Mouse (Mus musculus): ENCODE measurements around the gene Mknk1. TPM values are rescaled to one million over a fixed set of nuclear protein-coding genes. Genes with fewer than 3 reads are reported as not detected.

The Mknk1 gene
- polyA plus RNA-seq, 1 experiment from 2014 or later, result 25.8 TPM

DNA sequence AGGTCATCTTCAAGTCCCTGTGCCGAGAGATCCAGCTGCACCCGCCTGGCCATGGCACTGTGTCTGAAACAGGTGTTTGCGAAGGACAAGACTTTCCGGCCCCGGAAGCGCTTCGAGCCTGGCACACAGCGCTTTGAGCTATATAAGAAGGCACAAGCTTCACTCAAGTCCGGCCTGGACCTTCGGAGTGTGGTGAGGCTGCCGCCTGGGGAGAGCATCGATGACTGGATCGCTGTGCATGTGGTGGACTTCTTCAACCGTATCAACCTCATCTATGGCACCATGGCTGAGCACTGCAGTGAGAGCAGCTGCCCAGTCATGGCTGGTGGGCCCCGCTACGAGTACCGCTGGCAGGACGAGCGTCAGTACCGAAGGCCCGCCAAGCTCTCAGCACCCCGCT, 7.8 kb upstream of the Mknk1 start:
- Histone ChIP-seq H3K27me3 (ENCODE audit: control insufficient read depth, insufficient read depth, low read length) (no peaks in the 10 kb centered on the region), H3K4me1 (replicated peaks; ENCODE audit: control insufficient read depth, insufficient read depth, low read length) (peaks cover 5% of the 10 kb centered on the region; the same call in 1 of the 2 replicates), H3K4me2 (ENCODE audit: low read depth, low read length, severe bottlenecking) (no peak overlapping the region), H3K27ac (ENCODE audit: low read depth, low read length) (no peak overlapping the region), H3K9me3 (ENCODE audit: control insufficient read depth, low read length) (no peaks in the 10 kb centered on the region), H3K9ac (ENCODE audit: low read length) (no peak overlapping the region), H3K4me3 (ENCODE audit: low read depth, low read length) (no peak overlapping the region), H3K36me3 (ENCODE audit: control insufficient read depth, insufficient read depth, low read length) (no peaks in the 10 kb centered on the region)
- no peak for DNase-seq (ENCODE audit: low spot score)
- ATAC-seq (replicated peaks; ENCODE audit: low FRiP score), result no peak
- 92% methylated on average over 22 of the region's 22 CpGs for WGBS

DNA sequence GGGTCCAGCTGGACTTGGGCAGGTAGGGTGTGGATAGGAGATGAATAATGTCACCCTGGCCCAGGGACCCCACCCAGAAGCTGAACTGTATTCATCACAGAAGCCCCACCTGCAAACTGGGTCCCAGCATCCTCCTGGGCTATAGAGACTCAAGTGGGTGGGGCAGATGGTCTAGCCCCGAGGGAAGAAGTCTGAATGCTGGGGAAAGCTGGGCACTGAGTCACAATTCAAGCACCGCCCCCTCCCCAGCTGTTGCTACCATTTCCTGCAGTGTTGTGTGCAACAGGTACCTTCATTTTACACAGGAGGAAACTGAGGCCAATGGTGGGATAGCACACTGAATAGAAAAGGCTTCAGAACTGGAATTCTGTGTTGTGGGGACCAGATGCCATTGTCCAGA, 7.0 kb upstream of the Mknk1 start:
- 58% methylated on average over 2 of the region's 2 CpGs for WGBS
- DNase-seq (ENCODE audit: low spot score), result no peak
- H3K36me3 ChIP-seq (ENCODE audit: control insufficient read depth, insufficient read depth, low read length), result no peaks in the 10 kb centered on the region

DNA sequence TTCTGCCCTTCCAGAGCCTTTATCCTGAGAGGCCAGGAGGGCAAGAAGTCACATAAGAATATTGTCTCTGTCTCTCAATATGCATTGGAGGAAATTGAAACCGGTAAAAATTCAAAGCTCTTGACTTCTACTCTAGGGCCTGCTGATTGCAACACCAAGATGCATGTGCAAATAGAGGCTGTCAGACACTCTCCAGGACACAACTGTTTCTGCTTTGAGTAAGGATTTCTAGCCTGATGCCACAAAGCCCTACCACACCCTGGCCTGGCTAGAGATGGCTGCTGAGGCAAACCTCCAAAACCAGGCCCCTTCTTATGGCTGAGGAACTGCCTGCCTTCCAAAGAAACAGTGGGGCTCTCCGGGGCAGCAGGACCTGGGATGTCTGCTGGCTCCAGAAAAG, 3.4 kb upstream of the Mknk1 start:
- no peak overlapping the region for H3K4me2 ChIP-seq (ENCODE audit: low read depth, low read length, severe bottlenecking)
- H3K9me3 ChIP-seq (ENCODE audit: control insufficient read depth, low read length), result no peaks in the 10 kb centered on the region
- H3K27ac ChIP-seq (ENCODE audit: low read depth, low read length), result no peak overlapping the region
- no peak for ATAC-seq (replicated peaks; ENCODE audit: low FRiP score)
- no peak overlapping the region for H3K9ac ChIP-seq (ENCODE audit: low read length)
- no peaks in the 10 kb centered on the region for H3K36me3 ChIP-seq (ENCODE audit: control insufficient read depth, insufficient read depth, low read length)
- H3K4me3 ChIP-seq (ENCODE audit: low read depth, low read length), result no peak overlapping the region
- no peaks in the 10 kb centered on the region for H3K27me3 ChIP-seq (ENCODE audit: control insufficient read depth, insufficient read depth, low read length)
- H3K4me1 ChIP-seq (replicated peaks; ENCODE audit: control insufficient read depth, insufficient read depth, low read length), result peaks cover 2% of the 10 kb centered on the region; the same call in 1 of the 2 replicates
- 87% methylated on average over 2 of the region's 2 CpGs for WGBS
- DNase-seq (ENCODE audit: low spot score), result no peak

More for the DNA sequence above, 7.0 kb upstream of the Mknk1 start:
- no peaks in the 10 kb centered on the region for H3K9me3 ChIP-seq (ENCODE audit: control insufficient read depth, low read length)
- H3K4me2 ChIP-seq (ENCODE audit: low read depth, low read length, severe bottlenecking), result no peak overlapping the region
- ATAC-seq (replicated peaks; ENCODE audit: low FRiP score), result no peak
- no peak overlapping the region for H3K9ac ChIP-seq (ENCODE audit: low read length)
- H3K27ac ChIP-seq (ENCODE audit: low read depth, low read length), result no peak overlapping the region
- no peaks in the 10 kb centered on the region for H3K27me3 ChIP-seq (ENCODE audit: control insufficient read depth, insufficient read depth, low read length)
- no peak overlapping the region for H3K4me3 ChIP-seq (ENCODE audit: low read depth, low read length)
- peaks cover 5% of the 10 kb centered on the region; the same call in 1 of the 2 replicates for H3K4me1 ChIP-seq (replicated peaks; ENCODE audit: control insufficient read depth, insufficient read depth, low read length)

DNA sequence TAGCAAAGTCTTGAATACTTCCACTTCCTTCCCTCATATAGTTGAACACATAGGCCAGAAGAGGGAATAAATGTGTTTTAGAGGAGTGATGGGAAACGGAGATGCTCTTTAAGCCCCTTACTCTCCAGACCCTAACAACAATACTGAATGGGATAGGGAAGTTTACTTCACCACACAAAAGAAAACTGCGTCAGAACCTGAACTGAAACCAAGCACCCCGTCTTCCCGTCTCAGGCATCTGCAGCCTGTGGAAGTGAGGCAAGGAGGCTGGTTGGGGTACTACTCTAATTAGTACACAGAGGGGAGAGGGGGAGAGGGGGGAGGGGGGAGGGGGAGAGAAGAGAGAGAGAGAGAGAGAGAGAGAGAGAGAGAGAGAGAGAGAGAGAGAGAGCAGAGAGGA, 802 bp upstream of the Mknk1 start:
- Histone ChIP-seq H3K4me1 (replicated peaks; ENCODE audit: control insufficient read depth, insufficient read depth, low read length) (peaks cover 2% of the 10 kb centered on the region; the same call in 1 of the 2 replicates), H3K27ac (ENCODE audit: low read depth, low read length) (no peak overlapping the region), H3K4me3 (ENCODE audit: low read depth, low read length) (no peak overlapping the region), H3K9me3 (ENCODE audit: control insufficient read depth, low read length) (no peaks in the 10 kb centered on the region), H3K9ac (ENCODE audit: low read length) (no peak overlapping the region), H3K36me3 (ENCODE audit: control insufficient read depth, insufficient read depth, low read length) (no peaks in the 10 kb centered on the region), H3K27me3 (ENCODE audit: control insufficient read depth, insufficient read depth, low read length) (no peaks in the 10 kb centered on the region), H3K4me2 (ENCODE audit: low read depth, low read length, severe bottlenecking) (peak overlapping the region; percentile 67; the same call in 1 of the 2 replicates)
- DNase-seq (ENCODE audit: low spot score) (no peak), ATAC-seq (replicated peaks; ENCODE audit: low FRiP score) (no peak)
- 77% methylated on average over 4 of the region's 4 CpGs for WGBS

DNA sequence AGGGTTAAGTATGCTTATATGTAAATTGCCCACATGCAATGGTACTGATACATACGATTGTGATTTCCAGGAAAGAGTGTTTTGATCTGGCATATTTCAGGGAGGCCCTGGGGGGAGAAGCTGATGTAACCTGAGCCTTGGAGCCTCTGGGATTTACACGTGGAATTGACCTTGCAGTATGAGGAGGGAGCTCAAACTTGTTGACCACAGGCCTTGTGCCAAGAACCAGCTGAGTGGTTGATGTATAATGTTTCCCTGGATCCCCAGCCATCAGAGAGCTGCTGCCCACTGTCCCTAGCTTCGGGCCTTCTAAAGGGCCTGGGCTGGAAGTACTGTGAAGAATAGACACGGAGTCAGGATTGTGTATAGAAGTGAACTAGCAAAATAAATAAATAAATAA, 958 bp downstream of the Mknk1 start:
- no peak overlapping the region for H3K4me3 ChIP-seq (ENCODE audit: low read depth, low read length)
- H3K4me2 ChIP-seq (ENCODE audit: low read depth, low read length, severe bottlenecking), result peak overlapping the region; percentile 67; the same call in 1 of the 2 replicates
- H3K4me1 ChIP-seq (replicated peaks; ENCODE audit: control insufficient read depth, insufficient read depth, low read length), result peaks cover 2% of the 10 kb centered on the region; the same call in 1 of the 2 replicates
- no peak overlapping the region for H3K27ac ChIP-seq (ENCODE audit: low read depth, low read length)
- ATAC-seq (replicated peaks; ENCODE audit: low FRiP score) (no peak), DNase-seq (ENCODE audit: low spot score) (no peak)
- H3K9ac ChIP-seq (ENCODE audit: low read length), result no peak overlapping the region
- H3K9me3 ChIP-seq (ENCODE audit: control insufficient read depth, low read length), result no peaks in the 10 kb centered on the region
- WGBS, result 64% methylated on average over 4 of the region's 4 CpGs
- no peaks in the 10 kb centered on the region for H3K36me3 ChIP-seq (ENCODE audit: control insufficient read depth, insufficient read depth, low read length)
- H3K27me3 ChIP-seq (ENCODE audit: control insufficient read depth, insufficient read depth, low read length), result no peaks in the 10 kb centered on the region

DNA sequence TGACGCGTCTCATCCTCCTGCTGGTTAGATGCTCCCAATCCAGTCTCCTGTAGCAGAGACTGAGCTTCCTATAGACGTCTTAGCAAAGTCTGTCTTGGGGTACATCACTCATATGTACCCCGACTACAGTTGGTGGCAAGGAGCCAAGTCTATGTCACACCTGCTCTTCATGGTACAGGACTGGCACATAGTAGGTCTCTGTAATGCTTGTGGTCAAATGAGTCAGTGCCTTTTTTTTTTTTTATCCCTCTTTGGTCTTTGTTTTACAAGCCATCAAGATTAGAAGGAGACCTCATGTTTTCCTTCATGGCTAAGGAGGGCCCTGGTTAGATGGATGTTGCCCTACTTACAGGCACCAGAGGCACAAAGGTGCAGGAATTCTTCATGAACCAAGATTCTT, 1.8 kb downstream of the Mknk1 start:
- Histone ChIP-seq H3K27ac (ENCODE audit: low read depth, low read length) (no peak overlapping the region), H3K27me3 (ENCODE audit: control insufficient read depth, insufficient read depth, low read length) (no peaks in the 10 kb centered on the region), H3K4me1 (replicated peaks; ENCODE audit: control insufficient read depth, insufficient read depth, low read length) (peaks cover 2% of the 10 kb centered on the region; the same call in 1 of the 2 replicates), H3K4me3 (ENCODE audit: low read depth, low read length) (no peak overlapping the region), H3K9ac (ENCODE audit: low read length) (no peak overlapping the region), H3K4me2 (ENCODE audit: low read depth, low read length, severe bottlenecking) (no peak overlapping the region), H3K9me3 (ENCODE audit: control insufficient read depth, low read length) (no peaks in the 10 kb centered on the region), H3K36me3 (ENCODE audit: control insufficient read depth, insufficient read depth, low read length) (no peaks in the 10 kb centered on the region)
- ATAC-seq (replicated peaks; ENCODE audit: low FRiP score) (no peak), DNase-seq (ENCODE audit: low spot score) (no peak)
- WGBS, result 90% methylated on average over 4 of the region's 4 CpGs

DNA sequence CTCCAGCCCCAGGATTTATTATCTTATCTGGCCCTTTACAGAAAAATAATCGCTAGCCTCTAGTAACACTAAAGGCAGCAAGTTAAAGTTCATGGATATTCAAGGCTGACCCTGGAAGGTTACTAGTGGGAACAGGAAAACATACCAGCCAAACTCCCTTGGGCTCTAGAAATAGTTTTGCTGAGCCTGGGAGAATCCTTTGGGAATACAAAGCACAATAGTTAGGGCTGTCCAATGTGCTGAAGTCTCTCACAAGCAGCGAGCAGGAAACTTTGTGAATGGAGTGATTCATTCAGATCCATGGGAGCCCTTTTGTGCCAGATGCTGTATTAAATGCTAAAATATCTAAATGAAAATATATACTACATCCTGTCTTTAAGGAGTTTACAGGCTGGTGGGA, 7.7 kb downstream of the Mknk1 start:
- Histone ChIP-seq H3K9me3 (ENCODE audit: control insufficient read depth, low read length) (no peaks in the 10 kb centered on the region), H3K4me1 (replicated peaks; ENCODE audit: control insufficient read depth, insufficient read depth, low read length) (no peaks in the 10 kb centered on the region), H3K9ac (ENCODE audit: low read length) (no peak overlapping the region), H3K27ac (ENCODE audit: low read depth, low read length) (no peak overlapping the region), H3K27me3 (ENCODE audit: control insufficient read depth, insufficient read depth, low read length) (no peaks in the 10 kb centered on the region), H3K4me3 (ENCODE audit: low read depth, low read length) (no peak overlapping the region), H3K36me3 (ENCODE audit: control insufficient read depth, insufficient read depth, low read length) (no peaks in the 10 kb centered on the region), H3K4me2 (ENCODE audit: low read depth, low read length, severe bottlenecking) (no peak overlapping the region)
- WGBS, result 60% methylated on average over 2 of the region's 2 CpGs
- ATAC-seq (replicated peaks; ENCODE audit: low FRiP score), result no peak
- DNase-seq (ENCODE audit: low spot score), result no peak

DNA sequence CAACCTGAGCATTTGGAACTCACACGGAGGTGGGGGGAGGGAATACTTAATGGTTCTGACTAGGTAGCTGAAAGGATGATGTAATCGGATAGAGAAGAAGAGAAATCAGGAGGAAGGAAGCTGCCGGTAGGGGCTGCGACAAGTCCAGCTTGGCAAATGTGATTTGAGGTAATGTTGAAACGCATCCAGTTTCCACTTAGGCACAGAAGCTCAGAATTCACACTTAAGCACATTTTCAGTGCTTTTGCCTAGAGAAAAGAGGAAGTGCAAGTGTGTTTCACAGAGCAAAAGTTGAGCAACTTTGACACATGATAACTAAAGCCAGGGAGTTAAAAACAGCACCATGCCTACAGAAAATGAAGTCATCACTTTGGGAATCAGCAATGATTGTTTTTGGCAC, 8.4 kb downstream of the Mknk1 start:
- Histone ChIP-seq H3K27me3 (ENCODE audit: control insufficient read depth, insufficient read depth, low read length) (no peaks in the 10 kb centered on the region), H3K4me1 (replicated peaks; ENCODE audit: control insufficient read depth, insufficient read depth, low read length) (no peaks in the 10 kb centered on the region), H3K9me3 (ENCODE audit: control insufficient read depth, low read length) (no peaks in the 10 kb centered on the region), H3K4me2 (ENCODE audit: low read depth, low read length, severe bottlenecking) (no peak overlapping the region), H3K9ac (ENCODE audit: low read length) (no peak overlapping the region), H3K4me3 (ENCODE audit: low read depth, low read length) (no peak overlapping the region), H3K27ac (ENCODE audit: low read depth, low read length) (no peak overlapping the region), H3K36me3 (ENCODE audit: control insufficient read depth, insufficient read depth, low read length) (no peaks in the 10 kb centered on the region)
- WGBS, result 59% methylated on average over 5 of the region's 5 CpGs
- DNase-seq (ENCODE audit: low spot score) (no peak), ATAC-seq (replicated peaks; ENCODE audit: low FRiP score) (no peak)

DNA sequence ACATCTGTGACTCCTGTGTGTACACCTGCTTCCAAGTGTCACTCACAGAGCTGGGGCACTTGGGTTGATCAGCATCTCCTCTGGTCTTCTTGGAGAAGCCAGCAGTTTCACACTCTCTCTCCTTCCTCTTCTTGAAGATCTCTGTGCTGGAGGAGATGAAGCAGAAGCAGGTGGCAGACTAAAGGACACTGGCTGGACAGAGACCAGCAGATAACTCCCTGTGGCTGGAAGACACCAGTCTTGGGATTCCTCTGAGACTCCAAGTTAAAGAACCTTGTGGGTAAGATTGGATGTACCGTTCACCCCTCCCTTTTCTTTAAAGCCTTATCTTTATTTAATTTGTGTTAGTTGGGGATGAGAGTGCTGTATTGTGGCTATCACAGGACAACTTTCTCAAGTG, 9.1 kb downstream of the Mknk1 start:
- H3K27me3 ChIP-seq (ENCODE audit: control insufficient read depth, insufficient read depth, low read length), result no peaks in the 10 kb centered on the region
- no peak overlapping the region for H3K9ac ChIP-seq (ENCODE audit: low read length)
- no peak overlapping the region for H3K4me2 ChIP-seq (ENCODE audit: low read depth, low read length, severe bottlenecking)
- WGBS, result 100% methylated on average over 1 of the region's 1 CpGs
- ATAC-seq (replicated peaks; ENCODE audit: low FRiP score), result no peak
- H3K9me3 ChIP-seq (ENCODE audit: control insufficient read depth, low read length), result no peaks in the 10 kb centered on the region
- no peak overlapping the region for H3K4me3 ChIP-seq (ENCODE audit: low read depth, low read length)
- no peaks in the 10 kb centered on the region for H3K4me1 ChIP-seq (replicated peaks; ENCODE audit: control insufficient read depth, insufficient read depth, low read length)
- H3K36me3 ChIP-seq (ENCODE audit: control insufficient read depth, insufficient read depth, low read length), result no peaks in the 10 kb centered on the region
- no peak for DNase-seq (ENCODE audit: low spot score)
- H3K27ac ChIP-seq (ENCODE audit: low read depth, low read length), result no peak overlapping the region
